Mouse (Mus musculus): ENCODE results near the gene Smim9. TPM values are rescaled to one million over a fixed set of nuclear protein-coding genes. Genes with fewer than 3 reads are reported as not detected.

Gene Smim9
- total RNA-seq (2012; rRNA removed) (not detected in 2 replicates), total RNA-seq (2014; rRNA removed) (not detected in 2 replicates), polyA plus RNA-seq (2012; ENCODE audit: insufficient read length, low read depth) (not detected in 2 replicates)

DNA sequence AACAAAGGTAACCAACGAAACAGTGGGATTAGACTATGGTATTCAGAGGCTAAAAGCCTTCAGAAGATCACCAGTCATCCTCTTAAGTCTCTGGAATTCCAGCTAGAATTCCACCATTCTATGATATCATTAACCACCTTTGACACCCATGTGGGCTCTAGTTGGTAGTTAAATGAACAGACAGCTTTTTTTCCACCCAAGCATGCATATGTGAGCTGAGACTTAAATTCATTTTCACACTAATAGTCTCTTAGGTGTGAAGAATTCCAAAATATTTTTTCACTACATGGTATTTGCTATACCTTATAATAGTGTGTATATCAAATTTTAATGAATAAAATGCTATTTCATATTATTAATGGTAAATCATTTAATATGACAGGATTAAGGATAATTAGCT, at the start of gene Smim9:
Gene Smim9 (minus strand): TSS at position 101 of the 400 bp plus-strand sequence.
- in situ Hi-C loops (cut with MboI; ENCODE audit: low pct_ligation_motif_present, low pct_unique_long_range_greater_than_20kb, low sequenced_read_pairs) = no loop called here
- Histone ChIP-seq H3K4me3 (replicated peaks in 1 of 3; ENCODE audit: low read depth in 2 of 3, low read length in 2 of 3, poor library complexity in 1 of 3) (no peak within 1 kb of the TSS), H3K4me1 (ENCODE audit: control insufficient read depth in 1 of 2, insufficient read depth in 2 of 2) (peaks cover 0 to 10% of the 10 kb centered on the region in 2 experiments; a peak in 2 of 4 replicates), H3K9me3 (replicated peaks; ENCODE audit: low read length) (no peaks in the 10 kb centered on the region), H3K27me3 (replicated peaks) (no peaks in the 10 kb centered on the region), H3K9ac (ENCODE audit: insufficient read depth, low read depth) (no peak within 1 kb of the TSS), H3K4me2 (ENCODE audit: insufficient read depth, low read depth, poor library complexity, severe bottlenecking) (no peak within 1 kb of the TSS), H3K79me2 (replicated peaks; ENCODE audit: control insufficient read depth, extremely low read depth, insufficient read depth, poor library complexity, severe bottlenecking) (no peaks in the 10 kb centered on the region), H3K27ac (ENCODE audit: insufficient read depth, low read depth) (no peak within 1 kb of the TSS), H3K36me3 (replicated peaks in 1 of 2; ENCODE audit: control insufficient read depth in 1 of 2, insufficient read depth in 1 of 2, low read length in 1 of 2) (no peaks in the 10 kb centered on the region)
- TF ChIP-seq JUN (IDR thresholded peaks at IDR 0.05; ENCODE audit: insufficient read depth, low read depth, low read length) (no peak), BHLHE40 (IDR thresholded peaks at IDR 0.05; ENCODE audit: low read depth, low read length) (no peak), ETS1 (conservative IDR thresholded peaks at IDR 0.05; ENCODE audit: low read depth, low read length) (no peak), NRF1 (IDR thresholded peaks at IDR 0.05; ENCODE audit: low read depth, low read length) (no peak), E2F4 (IDR thresholded peaks at IDR 0.05; ENCODE audit: insufficient replicate concordance, low read depth, low read length) (no peak), ZNF384 (IDR thresholded peaks at IDR 0.05; ENCODE audit: low read depth, low read length) (no peak), MAFK (IDR thresholded peaks at IDR 0.05; ENCODE audit: insufficient replicate concordance, low read length) (no peak), CTCF (conservative IDR thresholded peaks at IDR 0.05 in 1 of 2, IDR thresholded peaks at IDR 0.05 in 1 of 2; ENCODE audit: low read depth in 2 of 2, low read length in 2 of 2) (no peak), PAX5 (IDR thresholded peaks at IDR 0.05; ENCODE audit: low read length) (no peak), MEF2A (IDR thresholded peaks at IDR 0.05; ENCODE audit: borderline replicate concordance, low read depth, low read length) (no peak), IRF4 (IDR thresholded peaks at IDR 0.05; ENCODE audit: low read depth, low read length) (no peak), ZKSCAN1 (IDR thresholded peaks at IDR 0.05; ENCODE audit: borderline replicate concordance, low read depth, low read length) (no peak), RAD21 (IDR thresholded peaks at IDR 0.05; ENCODE audit: low read depth, low read length) (no peak)
- DNase-seq (ENCODE audit: extremely low read depth) = no peak
- dilution Hi-C loops (cut with MboI; ENCODE audit: extremely low pct_ligation_motif_present, extremely low pct_unique_long_range_greater_than_20kb, low sequenced_read_pairs) = no loop called here

DNA sequence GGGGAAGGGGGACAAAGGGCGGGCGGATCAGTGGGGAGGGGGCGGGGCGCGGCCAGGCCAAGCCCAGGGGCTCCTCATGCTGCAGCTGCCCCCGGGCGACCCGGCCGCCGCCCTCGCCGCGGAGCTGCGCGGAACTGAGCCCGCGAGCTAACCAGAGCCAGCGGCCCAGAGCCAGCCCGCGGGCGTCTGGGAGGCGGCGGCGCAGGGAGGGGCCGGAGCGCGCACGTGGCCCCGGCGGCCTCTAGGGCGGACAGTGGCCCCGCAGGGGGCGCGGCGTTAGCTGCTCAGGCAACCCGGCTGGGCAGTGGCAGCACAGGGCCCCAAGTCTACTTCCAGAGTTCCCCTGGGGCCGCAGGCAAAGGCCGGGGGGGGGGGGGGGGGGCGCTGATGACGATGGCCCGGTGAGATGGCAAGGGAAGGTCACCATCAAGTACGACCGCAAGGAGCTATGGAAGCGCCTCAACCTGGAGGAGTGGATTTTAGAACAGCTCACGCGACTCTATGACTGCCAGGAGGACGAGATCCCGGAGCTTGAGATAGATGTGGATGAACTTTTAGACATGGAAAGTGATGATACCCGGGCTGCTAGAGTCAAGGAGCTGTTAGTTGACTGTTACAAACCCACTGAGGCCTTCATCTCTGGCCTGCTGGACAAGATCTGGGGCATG, 7.9 kb downstream of the Smim9 start:
- TF ChIP-seq CHD2 (IDR thresholded peaks at IDR 0.05; ENCODE audit: low read length) (no peak), MEF2A (IDR thresholded peaks at IDR 0.05; ENCODE audit: borderline replicate concordance, low read depth, low read length) (no peak), CHD1 (IDR thresholded peaks at IDR 0.05; ENCODE audit: low read depth, low read length) (no peak), MAZ (IDR thresholded peaks at IDR 0.05; ENCODE audit: low read depth, low read length) (no peak), BHLHE40 (IDR thresholded peaks at IDR 0.05; ENCODE audit: low read depth, low read length) (0 out of 2 replicates have a peak, but pooled peaks have one; percentile 24), POLR2AphosphoS2 (IDR thresholded peaks at IDR 0.05; ENCODE audit: low read depth, low read length) (no peak), ZKSCAN1 (IDR thresholded peaks at IDR 0.05; ENCODE audit: borderline replicate concordance, low read depth, low read length) (no peak), TBP (conservative IDR thresholded peaks at IDR 0.05; ENCODE audit: low read depth, low read length) (no peak), USF1 (IDR thresholded peaks at IDR 0.05; ENCODE audit: low read depth, low read length) (peak; percentile 13; the same call in 1 of the 2 replicates), PAX5 (IDR thresholded peaks at IDR 0.05; ENCODE audit: low read length) (no peak), TCF12 (IDR thresholded peaks at IDR 0.05; ENCODE audit: low read depth, low read length) (no peak), ELF1 (IDR thresholded peaks at IDR 0.05; ENCODE audit: low read depth, low read length) (no peak), CTCF (conservative IDR thresholded peaks at IDR 0.05 in 1 of 2, IDR thresholded peaks at IDR 0.05 in 1 of 2; ENCODE audit: low read depth in 2 of 2, low read length in 2 of 2) (no peak)
- H3K9ac ChIP-seq (ENCODE audit: insufficient read depth, low read depth) = no peak overlapping the region
- no peaks in the 10 kb centered on the region for H3K9me3 ChIP-seq (replicated peaks; ENCODE audit: low read length)
- H3K4me1 ChIP-seq (ENCODE audit: control insufficient read depth in 1 of 2, insufficient read depth in 2 of 2) = no peaks in the 10 kb centered on the region
- no peaks in the 10 kb centered on the region for H3K27me3 ChIP-seq (replicated peaks)
- no peak overlapping the region for H3K4me3 ChIP-seq (replicated peaks in 1 of 3; ENCODE audit: low read depth in 2 of 3, low read length in 2 of 3, poor library complexity in 1 of 3)
- in situ Hi-C loops (cut with MboI; ENCODE audit: low pct_ligation_motif_present, low pct_unique_long_range_greater_than_20kb, low sequenced_read_pairs) = no loop called here
- dilution Hi-C loops (cut with MboI; ENCODE audit: extremely low pct_ligation_motif_present, extremely low pct_unique_long_range_greater_than_20kb, low sequenced_read_pairs) = no loop called here
- no peak overlapping the region for H3K4me2 ChIP-seq (ENCODE audit: insufficient read depth, low read depth, poor library complexity, severe bottlenecking)
- no peak for DNase-seq (ENCODE audit: extremely low read depth)
- H3K79me2 ChIP-seq (replicated peaks; ENCODE audit: control insufficient read depth, extremely low read depth, insufficient read depth, poor library complexity, severe bottlenecking) = no peaks in the 10 kb centered on the region
- H3K36me3 ChIP-seq (replicated peaks in 1 of 2; ENCODE audit: control insufficient read depth in 1 of 2, insufficient read depth in 1 of 2, low read length in 1 of 2) = no peaks in the 10 kb centered on the region
- H3K27ac ChIP-seq (ENCODE audit: insufficient read depth, low read depth) = no peak overlapping the region

Measured in CH12.LX (cell line).